Mouse (Mus musculus) liver, postnatal 0 days (tissue): ENCODE results near the gene Xrn1. TPM values are rescaled to one million over a fixed set of nuclear protein-coding genes. Genes with fewer than 3 reads are reported as not detected.

Experiments used
- ATAC-seq: fragments of 200-750 bp; cut with Nextera tagmentation; 2 replicates; pipeline ENCODE4 v1.8.0; 2017; ENCODE audit warnings: mild to moderate bottlenecking, moderate library complexity
- DNase-seq: peaks from one replicate; pipeline ENCODE4 v3.0.0-alpha.2; 2016
- H3K27ac ChIP-seq: fragments of 300-500 bp; sonication (generic); 2 replicates; pipeline ENCODE4 v1.5.1; 2014; ENCODE audit warnings: antibody characterized with exemption, moderate library complexity, mild to moderate bottlenecking, low read depth
- H3K27me3 ChIP-seq: fragments of 300-500 bp; sonication (generic); 2 replicates; pipeline ENCODE4 v1.6.1; 2014; ENCODE audit warnings: low read length, control low read depth, mixed read lengths; ENCODE audit not compliant: insufficient read depth
- H3K36me3 ChIP-seq: fragments of 300-500 bp; sonication (generic); replicated peaks from 2 replicates; pipeline ENCODE4 v1.6.1; 2014; ENCODE audit warnings: mild to moderate bottlenecking, control low read depth, low read length, moderate library complexity, mixed read lengths; ENCODE audit not compliant: insufficient read depth
- H3K4me1 ChIP-seq: fragments of 300-500 bp; sonication (generic); 2 replicates; pipeline ENCODE4 v1.6.1; 2014; ENCODE audit warnings: antibody characterized with exemption, mild to moderate bottlenecking, control low read depth; ENCODE audit not compliant: insufficient read depth
- H3K4me2 ChIP-seq: fragments of 300-500 bp; sonication (generic); 2 replicates; pipeline ENCODE4 v1.6.1; 2014; ENCODE audit warnings: low read depth, mild to moderate bottlenecking, low read length, moderate library complexity, mixed read lengths
- H3K4me3 ChIP-seq: fragments of 300-500 bp; sonication (generic); 2 replicates; pipeline ENCODE4 v1.5.1; 2014; ENCODE audit warnings: low read depth, low read length
- H3K9ac ChIP-seq: fragments of 300-500 bp; sonication (generic); replicated peaks from 2 replicates; pipeline ENCODE4 v1.6.1; 2014; ENCODE audit warnings: mild to moderate bottlenecking, moderate library complexity
- H3K9me3 ChIP-seq: fragments of 300-500 bp; sonication (generic); 2 replicates; pipeline ENCODE4 v1.6.1; 2016; ENCODE audit warnings: mild to moderate bottlenecking, control low read depth, low read length, mixed read lengths
- CTCF ChIP-seq: sonication (generic); IDR thresholded peaks from 2 replicates; pipeline ENCODE4 v1.5.1; 2016; ENCODE audit warnings: antibody characterized with exemption, low read depth
- EP300 ChIP-seq: IDR thresholded peaks from 2 replicates; pipeline ENCODE4 v1.6.1; 2016; ENCODE audit warnings: antibody characterized with exemption, low read depth, mild to moderate bottlenecking
- WGBS: fragments of 180-500 bp; shearing (Covaris S2); extraction: QIAGEN DNeasy Blood & Tissue Kit; methylation state at CpG from one replicate; pipeline ENCODE4 v1.1.7; 2014; ENCODE audit not compliant: insufficient replicate concordance; 5-methylcytosine and 5-hydroxymethylcytosine counted together
- polyA plus RNA-seq: library from polyadenylated mRNA; unstranded; fragments of >200 nt; fragmentation: Nextera tagmentation; extraction: Ambion mirVana; gene quantifications from 2 replicates; pipeline ENCODE4 v1.2.1, GENCODE M21; 2015

The Xrn1 gene
- polyA plus RNA-seq, 1 experiment from 2014 or later = 4.8 TPM

- peaks cover 46% of the 10 kb centered on the region for H3K36me3 ChIP-seq
- no peak overlapping the region for H3K4me2 ChIP-seq
- no peak overlapping the region for H3K27ac ChIP-seq
- no peaks in the 10 kb centered on the region for H3K27me3 ChIP-seq
- ATAC-seq = no peak
- WGBS = 79% methylated on average over 3 of the region's 3 CpGs
- H3K9ac ChIP-seq = no peak overlapping the region
- H3K4me3 ChIP-seq = no peak overlapping the region
- TF ChIP-seq EP300 (no peak), CTCF (no peak)
- DNase-seq = no peak
- no peaks in the 10 kb centered on the region for H3K4me1 ChIP-seq
- no peaks in the 10 kb centered on the region for H3K9me3 ChIP-seq
These were observed 81.0 kb downstream of the Xrn1 start for GRCm38 (mm10) chr9:96035371-96036086.

- no peak for TF ChIP-seq EP300
- no peak for TF ChIP-seq CTCF
- H3K9ac ChIP-seq = no peak overlapping the region
- H3K4me1 ChIP-seq = no peaks in the 10 kb centered on the region
- 92% methylated on average over 3 of the region's 3 CpGs for WGBS
- H3K4me2 ChIP-seq = no peak overlapping the region
- DNase-seq (no peak), ATAC-seq (no peak)
- peaks cover 54% of the 10 kb centered on the region for H3K36me3 ChIP-seq
- H3K9me3 ChIP-seq = peaks cover 4% of the 10 kb centered on the region
- H3K4me3 ChIP-seq = no peak overlapping the region
- no peak overlapping the region for H3K27ac ChIP-seq
- no peaks in the 10 kb centered on the region for H3K27me3 ChIP-seq
These were observed 89.7 kb downstream of the Xrn1 start for GRCm38 (mm10) chr9:96044214-96044613.

- Histone ChIP-seq H3K9ac (no peak overlapping the region), H3K36me3 (peaks cover 59% of the 10 kb centered on the region), H3K27ac (no peak overlapping the region), H3K9me3 (peaks cover 14% of the 10 kb centered on the region), H3K4me1 (no peaks in the 10 kb centered on the region), H3K4me2 (no peak overlapping the region), H3K27me3 (no peaks in the 10 kb centered on the region), H3K4me3 (no peak overlapping the region)
- ATAC-seq (no peak), DNase-seq (no peak)
- 87% methylated on average over 4 of the region's 4 CpGs for WGBS
- no peak for TF ChIP-seq EP300
- TF ChIP-seq CTCF = no peak
These were observed 96.9 kb downstream of the Xrn1 start for GRCm38 (mm10) chr9:96051501-96051900.

- no peak for ATAC-seq
- no peak overlapping the region for H3K4me2 ChIP-seq
- no peak for TF ChIP-seq EP300
- TF ChIP-seq CTCF = no peak
- H3K27ac ChIP-seq = no peak overlapping the region
- peaks cover 49% of the 10 kb centered on the region for H3K36me3 ChIP-seq
- WGBS = 85% methylated on average over 5 of the region's 5 CpGs
- peaks cover 3% of the 10 kb centered on the region for H3K9me3 ChIP-seq
- no peak for DNase-seq
- no peak overlapping the region for H3K4me3 ChIP-seq
- no peaks in the 10 kb centered on the region for H3K27me3 ChIP-seq
- no peak overlapping the region for H3K9ac ChIP-seq
- no peaks in the 10 kb centered on the region for H3K4me1 ChIP-seq
These were observed 100.3 kb downstream of the Xrn1 start for GRCm38 (mm10) chr9:96054878-96055277.

GRCm38 (mm10) chr9:96056417-96057223 lies 102.1 kb downstream of the Xrn1 start:
- Histone ChIP-seq H3K36me3 (peaks cover 33% of the 10 kb centered on the region), H3K9ac (no peak overlapping the region), H3K27me3 (no peaks in the 10 kb centered on the region), H3K4me1 (no peaks in the 10 kb centered on the region), H3K9me3 (no peaks in the 10 kb centered on the region), H3K4me3 (no peak overlapping the region), H3K27ac (no peak overlapping the region), H3K4me2 (no peak overlapping the region)
- WGBS = 66% methylated on average over 6 of the region's 6 CpGs
- TF ChIP-seq EP300 = no peak
- TF ChIP-seq CTCF = no peak
- DNase-seq = no peak
- no peak for ATAC-seq

- Histone ChIP-seq H3K4me2 (no peak overlapping the region), H3K4me1 (no peaks in the 10 kb centered on the region), H3K9ac (no peak overlapping the region), H3K9me3 (no peaks in the 10 kb centered on the region), H3K4me3 (no peak overlapping the region), H3K36me3 (0 out of 2 replicates have a peak, but pooled peaks cover 2% of the 10 kb centered on the region), H3K27me3 (0 out of 2 replicates have a peak, but pooled peaks cover 3% of the 10 kb centered on the region), H3K27ac (no peak overlapping the region)
- DNase-seq (no peak), ATAC-seq (no peak)
- TF ChIP-seq EP300 = no peak
- TF ChIP-seq CTCF = no peak
- 86% methylated on average over 2 of the region's 2 CpGs for WGBS
These were observed 108.7 kb downstream of the Xrn1 start for GRCm38 (mm10) chr9:96063083-96063802.
